ENCODE assay signal across 21 mouse cellular contexts in the genomic region with DNA sequence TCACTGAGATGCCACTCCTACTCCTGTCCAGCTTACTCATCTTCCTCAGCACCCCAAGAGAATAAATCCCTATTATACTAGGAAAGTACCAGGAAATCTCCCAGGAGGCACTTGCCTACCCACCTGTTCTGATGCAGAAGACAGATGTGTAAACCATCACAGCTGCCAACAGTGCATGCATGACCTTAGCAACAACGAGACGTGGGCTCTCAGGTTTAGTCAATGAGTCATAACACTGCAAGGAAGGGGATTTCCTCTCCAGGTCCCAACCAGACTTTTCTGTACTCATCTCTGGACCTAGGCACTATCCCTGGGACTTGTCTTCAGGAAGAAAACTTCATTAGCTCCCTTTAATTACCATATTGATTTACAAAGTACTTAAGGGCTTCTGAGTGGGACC. TPM values are rescaled to one million over a fixed set of nuclear protein-coding genes. Genes with fewer than 3 reads are reported as not detected.
DNase-seq lines count a peak whose midpoint lies in the region.
"Had no signal": no experiment of that assay in that cellular context is flagged by ENCODE, and none has a peak within 500 bp of the region (broad histone marks: within the 10 kb centered on the region; RNA-seq: fewer than 3 reads in every experiment).

No protein-coding gene starts in this region.

- WGBS in hindbrain, embryonic 10.5 days, result 88% methylated on average over 2 of the region's 2 CpGs

- H3K9me3 ChIP-seq in hindbrain, embryonic 10.5 days, result no peaks in the 10 kb centered on the region
- H3K9me3 ChIP-seq: embryonic facial prominence, embryonic 15.5 days; forebrain, embryonic 15.5 days; heart, embryonic 10.5 days; heart, embryonic 15.5 days; hindbrain, embryonic 15.5 days had no signal

- DNase-seq in 3T3-L1 (ENCODE audit: low read depth, low spot score), result peak; percentile 77
- DNase-seq in CD4-positive, CD25-positive, alpha-beta regulatory T cell, adult 2 months (ENCODE audit: low read depth, low spot score), result peak; percentile 58
- DNase-seq in NIH3T3 (ENCODE audit: low read depth), result peak; percentile 47
- DNase-seq in induced T-regulatory cell, adult 2 months (ENCODE audit: low read depth), result peak; percentile 70
- no peak for DNase-seq in hindbrain, embryonic 10.5 days (ENCODE audit: low spot score)
- DNase-seq in left cerebral cortex, adult 11 months (ENCODE audit: low spot score), result no peak
- no peak for DNase-seq in embryo, embryonic 10 days (ENCODE audit: low spot score)
- no peak for DNase-seq in frontal cortex, postnatal 25 days (ENCODE audit: low spot score in 2 of 2)
- DNase-seq: adrenal gland, postnatal 14 days; cerebellum, adult 2 months; cerebellum, postnatal 10 days; embryo, embryonic 11 days; gastrocnemius, postnatal 10 days; heart, postnatal 14 days; kidney, adult 11 months had no signal

- H3K4me3 ChIP-seq in hindbrain, embryonic 10.5 days, result no peak overlapping the region
- H3K4me3 ChIP-seq: embryonic facial prominence, embryonic 15.5 days; erythroblast, embryonic 14.5 days; forebrain, embryonic 15.5 days; heart, embryonic 10.5 days; heart, embryonic 15.5 days; hindbrain, embryonic 15.5 days had no signal

- H3K27me3 ChIP-seq in hindbrain, embryonic 10.5 days (ENCODE audit: insufficient read depth, poor library complexity, severe bottlenecking), result no peaks in the 10 kb centered on the region
- H3K27me3 ChIP-seq: embryonic facial prominence, embryonic 15.5 days; forebrain, embryonic 15.5 days; heart, embryonic 15.5 days; hindbrain, embryonic 15.5 days had no signal

- no peaks in the 10 kb centered on the region for H3K4me1 ChIP-seq in hindbrain, embryonic 10.5 days (replicated peaks)
- H3K4me1 ChIP-seq: embryonic facial prominence, embryonic 15.5 days; forebrain, embryonic 15.5 days; heart, embryonic 10.5 days; hindbrain, embryonic 15.5 days had no signal

- H3K36me3 ChIP-seq in hindbrain, embryonic 10.5 days, result no peaks in the 10 kb centered on the region
- H3K36me3 ChIP-seq: embryonic facial prominence, embryonic 15.5 days; forebrain, embryonic 15.5 days; heart, embryonic 10.5 days; heart, embryonic 15.5 days; hindbrain, embryonic 15.5 days had no signal

- H3K27ac ChIP-seq in hindbrain, embryonic 10.5 days, result no peak overlapping the region
- H3K27ac ChIP-seq: embryonic facial prominence, embryonic 15.5 days; forebrain, embryonic 15.5 days; heart, embryonic 10.5 days; heart, embryonic 15.5 days; hindbrain, embryonic 15.5 days had no signal

RNA-seq across cellular contexts. Expression of a gene that starts 38.8 kb away (rescaled TPM):
- 130 and 144 TPM in 2 replicates for polyA plus RNA-seq in hindbrain, embryonic 10.5 days (2016; fragmentation: Nextera tagmentation; extraction: Ambion mirVana)

RNA-seq across cellular contexts. Expression of a gene that starts 38.9 kb away (rescaled TPM):
- 8.2 and 8.4 TPM in 2 replicates for polyA plus RNA-seq in hindbrain, embryonic 10.5 days (2016; fragmentation: Nextera tagmentation; extraction: Ambion mirVana)

Comparison
In these comparisons a context has a peak if more than half of its experiments do, and no peak if none do; other contexts are left out.
1. DNase-seq: peak in 3T3-L1 (single experiment), CD4-positive, CD25-positive, alpha-beta regulatory T cell, adult 2 months (single experiment), NIH3T3 (single experiment) and induced T-regulatory cell, adult 2 months (single experiment); none in hindbrain, embryonic 10.5 days (single experiment), left cerebral cortex, adult 11 months (single experiment), embryo, embryonic 10 days (single experiment) and frontal cortex, postnatal 25 days (0 of 2).